ENCODE assay signal across 11 mouse cellular contexts in the genomic region with DNA sequence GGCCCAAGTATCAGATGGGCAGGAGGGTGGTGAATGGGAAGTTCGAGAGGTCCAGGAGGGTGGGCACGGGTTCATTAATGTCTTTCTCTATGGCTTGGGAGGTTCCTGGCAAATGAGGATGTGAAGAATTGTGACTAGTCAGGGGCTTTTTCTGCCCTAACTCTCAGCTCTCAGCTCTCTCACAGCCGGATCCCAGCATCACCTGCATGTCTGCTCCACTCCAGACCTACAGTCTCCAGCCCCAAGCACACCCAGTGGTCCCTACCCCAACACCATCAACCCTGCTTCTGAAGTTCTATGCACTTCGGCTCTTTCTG. TPM values are rescaled to one million over a fixed set of nuclear protein-coding genes. Genes with fewer than 3 reads are reported as not detected.
DNase-seq lines count a peak whose midpoint lies in the region; ATAC-seq and TF ChIP-seq lines count a peak whose summit lies in the region.
"Had no signal": no experiment of that assay in that cellular context is flagged by ENCODE, and none has a peak within 500 bp of the region (broad histone marks: within the 10 kb centered on the region; RNA-seq: fewer than 3 reads in every experiment).

No protein-coding gene starts in this region.

- ATAC-seq in embryonic facial prominence, embryonic 15.5 days (ENCODE audit: insufficient number of reproducible peaks, low FRiP score, low TSS enrichment, low read depth) = no peak
- ATAC-seq in kidney, embryonic 16.5 days (ENCODE audit: low FRiP score, low TSS enrichment) = no peak
- ATAC-seq in G1E (ENCODE audit: extremely low read depth, insufficient number of reproducible peaks, low FRiP score, poor library complexity, severe bottlenecking) = no peak
- ATAC-seq in liver, embryonic 14.5 days (ENCODE audit: insufficient read depth) = peak; percentile 1; the same call in 1 of the 2 replicates
- no peak for ATAC-seq in granulocyte monocyte progenitor cell, adult 5-6 weeks (replicated peaks; ENCODE audit: poor library complexity, severe bottlenecking)

- no peak overlapping the region for H3K4me2 ChIP-seq in embryonic facial prominence, embryonic 15.5 days (replicated peaks)
- no peak overlapping the region for H3K4me2 ChIP-seq in kidney, embryonic 16.5 days (replicated peaks; ENCODE audit: low read depth, low read length)
- H3K4me2 ChIP-seq in liver, embryonic 14.5 days (ENCODE audit: low read depth) = peak overlapping the region; percentile 43; the same call in 1 of the 2 replicates

- H3K27ac ChIP-seq in embryonic facial prominence, embryonic 15.5 days (replicated peaks) = peak overlapping the region; percentile 34; the same call in 1 of the 2 replicates
- H3K27ac ChIP-seq in embryonic facial prominence, embryonic 10.5 days (replicated peaks) = no peak overlapping the region; the same call in 1 of the 2 replicates
- H3K27ac ChIP-seq in kidney, embryonic 16.5 days (ENCODE audit: low read length) = peak overlapping the region; percentile 79
- no peak overlapping the region; the same call in 1 of the 2 replicates for H3K27ac ChIP-seq in liver, embryonic 14.5 days

- no peak for TF ChIP-seq EP300 in liver, embryonic 14.5 days (IDR thresholded peaks at IDR 0.05; ENCODE audit: low read depth)

- 0 out of 2 replicates have a peak, but pooled peaks cover 7% of the 10 kb centered on the region for H3K4me1 ChIP-seq in embryonic facial prominence, embryonic 15.5 days
- peaks cover 35% of the 10 kb centered on the region for H3K4me1 ChIP-seq in embryonic facial prominence, embryonic 10.5 days
- H3K4me1 ChIP-seq in kidney, embryonic 16.5 days (ENCODE audit: insufficient read depth, low read length) = peaks cover 35% of the 10 kb centered on the region
- peaks cover 47% of the 10 kb centered on the region for H3K4me1 ChIP-seq in G1E (ENCODE audit: insufficient read depth, low read depth, low read length)
- H3K4me1 ChIP-seq in liver, embryonic 14.5 days (replicated peaks; ENCODE audit: control insufficient read depth in 2 of 2, insufficient read depth in 2 of 2, low read length in 1 of 2) = peaks cover 0 to 35% of the 10 kb centered on the region in 2 experiments; a peak in 2 of 4 replicates

- no peaks in the 10 kb centered on the region for H3K27me3 ChIP-seq in embryonic facial prominence, embryonic 15.5 days
- H3K27me3 ChIP-seq in embryonic facial prominence, embryonic 10.5 days (replicated peaks; ENCODE audit: low read depth, poor library complexity, severe bottlenecking) = 0 out of 2 replicates have a peak, but pooled peaks cover 3% of the 10 kb centered on the region
- no peaks in the 10 kb centered on the region for H3K27me3 ChIP-seq in kidney, embryonic 16.5 days (ENCODE audit: insufficient read depth, low read length)
- no peaks in the 10 kb centered on the region for H3K27me3 ChIP-seq in G1E (ENCODE audit: insufficient read depth, low read length)
- no peaks in the 10 kb centered on the region for H3K27me3 ChIP-seq in liver, embryonic 14.5 days (ENCODE audit: control insufficient read depth, insufficient read depth, low read length)

- no peak for TF ChIP-seq CTCF in G1E (IDR thresholded peaks at IDR 0.05; ENCODE audit: low read depth, low read length)
- TF ChIP-seq CTCF in liver, embryonic 14.5 days (IDR thresholded peaks at IDR 0.05; ENCODE audit: low read depth) = no peak

- H3K9ac ChIP-seq in embryonic facial prominence, embryonic 15.5 days = no peak overlapping the region
- peak overlapping the region; percentile 17; the same call in 1 of the 2 replicates for H3K9ac ChIP-seq in kidney, embryonic 16.5 days (replicated peaks; ENCODE audit: low read length)
- no peak overlapping the region for H3K9ac ChIP-seq in liver, embryonic 14.5 days (replicated peaks)

- no peaks in the 10 kb centered on the region for H3K36me3 ChIP-seq in embryonic facial prominence, embryonic 15.5 days
- H3K36me3 ChIP-seq in embryonic facial prominence, embryonic 10.5 days (replicated peaks) = no peaks in the 10 kb centered on the region
- H3K36me3 ChIP-seq in kidney, embryonic 16.5 days (ENCODE audit: insufficient read depth, low read length) = no peaks in the 10 kb centered on the region
- H3K36me3 ChIP-seq in G1E (replicated peaks) = peaks cover 8% of the 10 kb centered on the region
- no peaks in the 10 kb centered on the region for H3K36me3 ChIP-seq in liver, embryonic 14.5 days (replicated peaks; ENCODE audit: control insufficient read depth, insufficient read depth, low read depth)

- no peaks in the 10 kb centered on the region for H3K9me3 ChIP-seq in embryonic facial prominence, embryonic 15.5 days (replicated peaks)
- peaks cover 6% of the 10 kb centered on the region; the same call in 1 of the 2 replicates for H3K9me3 ChIP-seq in embryonic facial prominence, embryonic 10.5 days
- H3K9me3 ChIP-seq in kidney, embryonic 16.5 days (ENCODE audit: low read length) = peaks cover 4% of the 10 kb centered on the region; the same call in 1 of the 2 replicates
- H3K9me3 ChIP-seq in G1E (replicated peaks) = peaks cover 5% of the 10 kb centered on the region
- H3K9me3 ChIP-seq in liver, embryonic 14.5 days (ENCODE audit: control insufficient read depth, low read length) = no peaks in the 10 kb centered on the region

- no peak overlapping the region for H3K4me3 ChIP-seq in embryonic facial prominence, embryonic 15.5 days (replicated peaks)
- H3K4me3 ChIP-seq in embryonic facial prominence, embryonic 10.5 days = no peak overlapping the region
- no peak overlapping the region for H3K4me3 ChIP-seq in kidney, embryonic 16.5 days (ENCODE audit: low read length)
- H3K4me3 ChIP-seq in G1E (ENCODE audit: low read depth, low read length) = peak overlapping the region; percentile 58; the same call in 1 of the 2 replicates
- no peak overlapping the region for H3K4me3 ChIP-seq in liver, embryonic 14.5 days (ENCODE audit: insufficient read depth in 1 of 2, low read depth in 2 of 2, low read length in 2 of 2)

- DNase-seq in embryonic facial prominence, embryonic 10.5 days (ENCODE audit: low spot score) = no peak
- no peak for DNase-seq in kidney, postnatal 14 days
- DNase-seq in G1E (ENCODE audit: low spot score) = no peak
- no peak for DNase-seq in liver, embryonic 14.5 days (ENCODE audit: low read depth in 3 of 3, low spot score in 3 of 3)
- DNase-seq in layer of hippocampus, adult 8-10 months (ENCODE audit: low spot score in 2 of 2) = no peak
- DNase-seq: cerebellum, postnatal 25 days; right cerebral cortex, postnatal 14 days had no signal

- WGBS in embryonic facial prominence, embryonic 15.5 days = 73% methylated on average over 4 of the region's 4 CpGs
- WGBS in embryonic facial prominence, embryonic 10.5 days = 84% methylated on average over 4 of the region's 4 CpGs
- WGBS in kidney, embryonic 16.5 days = 69% methylated on average over 4 of the region's 4 CpGs
- WGBS in liver, embryonic 14.5 days (ENCODE audit: insufficient replicate concordance) = 11% methylated on average over 4 of the region's 4 CpGs

RNA-seq across cellular contexts. Expression of gene Cfap45, which starts 6.4 kb away (rescaled TPM):
- 12.2 and 18.7 TPM in 2 replicates for polyA plus RNA-seq in embryonic facial prominence, embryonic 15.5 days (2015; fragmentation: Nextera tagmentation; extraction: Ambion mirVana)
- polyA plus RNA-seq in embryonic facial prominence, embryonic 10.5 days (2016; fragmentation: Nextera tagmentation; extraction: Ambion mirVana) = 1.3 TPM in 2 replicates
- polyA plus RNA-seq in kidney, embryonic 16.5 days (2015; fragmentation: Nextera tagmentation; extraction: Ambion mirVana) = 1.9 and 2.5 TPM in 2 replicates
- total RNA-seq in G1E (2014; fragmentation: Nextera tagmentation) = 4.6 TPM in 1 of 2 replicates, not detected in the other
- total RNA-seq in G1E (2017) = 0.12 and 0.33 TPM in 2 replicates
- polyA plus RNA-seq in G1E (2012) = not detected in 2 replicates
- polyA plus RNA-seq in liver, embryonic 14.5 days (2012; rRNA removed) = 0.15 and 0.28 TPM in 2 replicates
- 0.22 and 0.29 TPM in 2 replicates for polyA plus RNA-seq in liver, embryonic 14.5 days (2014; fragmentation: Nextera tagmentation; extraction: Ambion mirVana)
- total RNA-seq in granulocyte monocyte progenitor cell, adult 5-6 weeks (2014; fragmentation: Nextera tagmentation) = not detected in 2 replicates
- total RNA-seq in granulocyte monocyte progenitor cell, adult 5-6 weeks (2017) = 0.46 TPM in 1 of 2 replicates, not detected in the other
- total RNA-seq in layer of hippocampus, adult 8-10 months (2022) = 1 to 10 TPM; 4.7 to 7.4 (median 5.6) TPM
- total RNA-seq: gastrocnemius, adult 8-10 months had no signal

RNA-seq across cellular contexts. Expression of gene Tagln2, which starts 14.3 kb away (rescaled TPM):
- polyA plus RNA-seq in embryonic facial prominence, embryonic 15.5 days (2015; fragmentation: Nextera tagmentation; extraction: Ambion mirVana) = 260 and 286 TPM in 2 replicates
- 75.1 and 82.5 TPM in 2 replicates for polyA plus RNA-seq in embryonic facial prominence, embryonic 10.5 days (2016; fragmentation: Nextera tagmentation; extraction: Ambion mirVana)
- polyA plus RNA-seq in kidney, embryonic 16.5 days (2015; fragmentation: Nextera tagmentation; extraction: Ambion mirVana) = 280 and 282 TPM in 2 replicates
- total RNA-seq in G1E (2014; fragmentation: Nextera tagmentation) (1,068 and 1,186 TPM in 2 replicates), G1E (2017) (618 and 679 TPM in 2 replicates)
- 1,022 and 1,501 TPM in 2 replicates for polyA plus RNA-seq in G1E (2012)
- polyA plus RNA-seq in liver, embryonic 14.5 days (2012; rRNA removed) = 75.1 and 88.2 TPM in 2 replicates
- polyA plus RNA-seq in liver, embryonic 14.5 days (2014; fragmentation: Nextera tagmentation; extraction: Ambion mirVana) = 94.4 and 97.5 TPM in 2 replicates
- 629 and 731 TPM in 2 replicates for total RNA-seq in granulocyte monocyte progenitor cell, adult 5-6 weeks (2014; fragmentation: Nextera tagmentation)
- 281 and 350 TPM in 2 replicates for total RNA-seq in granulocyte monocyte progenitor cell, adult 5-6 weeks (2017)
- total RNA-seq in layer of hippocampus, adult 8-10 months (2022) = 10 to 100 TPM; 11.7 to 21.0 (median 16.7) TPM

RNA-seq across cellular contexts. Expression of gene Igsf9, which starts 32.6 kb away (rescaled TPM):
- 58.4 and 61.0 TPM in 2 replicates for polyA plus RNA-seq in embryonic facial prominence, embryonic 15.5 days (2015; fragmentation: Nextera tagmentation; extraction: Ambion mirVana)
- polyA plus RNA-seq in embryonic facial prominence, embryonic 10.5 days (2016; fragmentation: Nextera tagmentation; extraction: Ambion mirVana) = 92.8 and 95.9 TPM in 2 replicates
- polyA plus RNA-seq in kidney, embryonic 16.5 days (2015; fragmentation: Nextera tagmentation; extraction: Ambion mirVana) = 45.7 and 58.1 TPM in 2 replicates
- not detected in 2 replicates for total RNA-seq in G1E (2014; fragmentation: Nextera tagmentation)
- total RNA-seq in G1E (2017) = 0.12 and 0.38 TPM in 2 replicates
- polyA plus RNA-seq in G1E (2012) = not detected in 2 replicates
- polyA plus RNA-seq in liver, embryonic 14.5 days (2012; rRNA removed) = 2.1 and 2.8 TPM in 2 replicates
- 0.60 and 1.0 TPM in 2 replicates for polyA plus RNA-seq in liver, embryonic 14.5 days (2014; fragmentation: Nextera tagmentation; extraction: Ambion mirVana)
- total RNA-seq in granulocyte monocyte progenitor cell, adult 5-6 weeks (2014; fragmentation: Nextera tagmentation) = not detected in 2 replicates
- not detected in 2 replicates for total RNA-seq in granulocyte monocyte progenitor cell, adult 5-6 weeks (2017)
- total RNA-seq in layer of hippocampus, adult 8-10 months (2022) = 1 to 10 TPM; 4.1 to 6.6 (median 5.3) TPM

RNA-seq across cellular contexts. Expression of gene Slamf9, which starts 39.0 kb away (rescaled TPM):
- polyA plus RNA-seq in embryonic facial prominence, embryonic 15.5 days (2015; fragmentation: Nextera tagmentation; extraction: Ambion mirVana) = 0.85 and 1.2 TPM in 2 replicates
- not detected in 2 replicates for polyA plus RNA-seq in embryonic facial prominence, embryonic 10.5 days (2016; fragmentation: Nextera tagmentation; extraction: Ambion mirVana)
- 1.0 and 1.7 TPM in 2 replicates for polyA plus RNA-seq in kidney, embryonic 16.5 days (2015; fragmentation: Nextera tagmentation; extraction: Ambion mirVana)
- total RNA-seq in G1E (2014; fragmentation: Nextera tagmentation) = not detected in 2 replicates
- total RNA-seq in G1E (2017) = not detected in 2 replicates
- not detected in 2 replicates for polyA plus RNA-seq in G1E (2012)
- polyA plus RNA-seq in liver, embryonic 14.5 days (2012; rRNA removed) = 0.92 and 1.5 TPM in 2 replicates
- 1.5 and 1.9 TPM in 2 replicates for polyA plus RNA-seq in liver, embryonic 14.5 days (2014; fragmentation: Nextera tagmentation; extraction: Ambion mirVana)
- total RNA-seq in granulocyte monocyte progenitor cell, adult 5-6 weeks (2014; fragmentation: Nextera tagmentation) = not detected in 2 replicates
- 0.26 TPM in 1 of 2 replicates, not detected in the other for total RNA-seq in granulocyte monocyte progenitor cell, adult 5-6 weeks (2017)
- total RNA-seq in layer of hippocampus, adult 8-10 months (2022) = 1 to 10 TPM in 2 of 4 experiments, not detected in 2; 7.5 to 8.6 TPM
- total RNA-seq: gastrocnemius, adult 8-10 months had no signal

RNA-seq across cellular contexts. Expression of gene Vsig8, which starts 41.6 kb away (rescaled TPM):
- 7.7 and 10.9 TPM in 2 replicates for polyA plus RNA-seq in embryonic facial prominence, embryonic 15.5 days (2015; fragmentation: Nextera tagmentation; extraction: Ambion mirVana)
- 0.12 TPM in 1 of 2 replicates, not detected in the other for polyA plus RNA-seq in embryonic facial prominence, embryonic 10.5 days (2016; fragmentation: Nextera tagmentation; extraction: Ambion mirVana)
- polyA plus RNA-seq in kidney, embryonic 16.5 days (2015; fragmentation: Nextera tagmentation; extraction: Ambion mirVana) = 0.34 and 0.68 TPM in 2 replicates
- total RNA-seq in G1E (2014; fragmentation: Nextera tagmentation) (not detected in 2 replicates), G1E (2017) (not detected in 2 replicates)
- polyA plus RNA-seq in G1E (2012) = not detected in 2 replicates
- polyA plus RNA-seq in liver, embryonic 14.5 days (2012; rRNA removed) = not detected in 2 replicates
- not detected in 2 replicates for polyA plus RNA-seq in liver, embryonic 14.5 days (2014; fragmentation: Nextera tagmentation; extraction: Ambion mirVana)
- not detected in 2 replicates for total RNA-seq in granulocyte monocyte progenitor cell, adult 5-6 weeks (2014; fragmentation: Nextera tagmentation)
- total RNA-seq in granulocyte monocyte progenitor cell, adult 5-6 weeks (2017) = not detected in 2 replicates
- under 1 TPM in 3 of 4 experiments, not detected in 1; 0.56 to 0.71 (median 0.64) TPM for total RNA-seq in layer of hippocampus, adult 8-10 months (2022)
- total RNA-seq: gastrocnemius, adult 8-10 months had no signal

Comparison
In these comparisons a context has a peak if more than half of its experiments do, and no peak if none do; other contexts are left out.
1. H3K27ac ChIP-seq: peak in embryonic facial prominence, embryonic 15.5 days (single experiment) and kidney, embryonic 16.5 days (single experiment); none in embryonic facial prominence, embryonic 10.5 days (single experiment) and liver, embryonic 14.5 days (single experiment).
2. RNA of gene Igsf9, which starts 32.6 kb away (polyA plus RNA-seq): 92.8 to 95.9 TPM in embryonic facial prominence, embryonic 10.5 days, 58.4 to 61.0 TPM in embryonic facial prominence, embryonic 15.5 days and 45.7 to 58.1 TPM in kidney, embryonic 16.5 days; 0.60 to 2.8 TPM in liver, embryonic 14.5 days and not detected in G1E; every median in the first group is over 10 times any median in the second.